In the genomic region with DNA sequence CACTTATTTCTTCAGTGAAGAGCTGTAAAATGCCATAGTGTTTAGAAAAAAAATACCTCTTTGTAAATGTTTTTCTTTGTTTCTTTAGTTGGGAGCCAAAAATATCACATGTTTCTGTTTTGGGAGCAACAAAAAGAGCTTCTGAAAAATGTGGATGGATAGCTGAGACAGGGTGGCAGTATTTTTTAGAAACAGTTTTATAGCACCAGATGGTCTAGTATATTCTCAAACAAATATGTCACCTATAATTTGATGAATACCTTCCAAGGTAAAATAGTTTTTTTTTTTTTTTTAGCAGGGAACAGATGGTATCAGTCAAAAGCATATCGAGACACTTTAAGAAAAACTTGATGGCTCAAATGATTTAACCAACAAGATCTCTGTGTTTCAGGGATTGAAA, we compare ENCODE assay signal across 17 mouse cellular contexts.
DNase-seq lines count a peak whose midpoint lies in the region; ATAC-seq and TF ChIP-seq lines count a peak whose summit lies in the region.
"Had no signal": no experiment of that assay in that cellular context is flagged by ENCODE, and none has a peak within 500 bp of the region (broad histone marks: within the 10 kb centered on the region; RNA-seq: fewer than 3 reads in every experiment).

No protein-coding gene starts in this region.

- peak; percentile 69 for ATAC-seq in frontal cortex, adult (ENCODE audit: low TSS enrichment)
- ATAC-seq: forebrain, embryonic 16.5 days had no signal

- peak; percentile 53 for DNase-seq in cerebellum, adult 9-10 months
- no peak for DNase-seq in cerebellum, adult 11 months
- DNase-seq in frontal cortex, postnatal 10 days (ENCODE audit: low spot score in 2 of 2), result no peak
- DNase-seq in brain, adult 2 months (ENCODE audit: low read depth, low spot score), result peak; percentile 57
- peak; percentile 24 for DNase-seq in brain, embryonic 14.5 days (ENCODE audit: low read depth)
- DNase-seq in gastrocnemius, adult 18-20 months (ENCODE audit: low spot score), result no peak
- no peak for DNase-seq in kidney, adult 8-10 months
- DNase-seq: adrenal gland, adult 2 months; adrenal gland, postnatal 10 days; adrenal gland, postnatal 25 days; cerebellum, adult 18-20 months; cerebellum, adult 8-10 months; cerebellum, postnatal 10 days; cerebellum, postnatal 25 days; embryo, embryonic 11 days had no signal

- TF ChIP-seq CTCF in brain, embryonic 14.5 days (IDR thresholded peaks at IDR 0.05; ENCODE audit: borderline replicate concordance, extremely low read depth, insufficient read depth, insufficient read length), result no peak

- TF ChIP-seq POLR2A in brain, embryonic 14.5 days (IDR thresholded peaks at IDR 0.05; ENCODE audit: borderline replicate concordance, extremely low read depth, insufficient read depth, insufficient read length, poor library complexity, severe bottlenecking), result no peak

Comparison
In these comparisons a context has a peak if more than half of its experiments do, and no peak if none do; other contexts are left out.
1. DNase-seq: peak in cerebellum, adult 9-10 months (single experiment), brain, adult 2 months (single experiment) and brain, embryonic 14.5 days (single experiment); none in cerebellum, adult 11 months (single experiment), frontal cortex, postnatal 10 days (0 of 2), gastrocnemius, adult 18-20 months (single experiment) and kidney, adult 8-10 months (0 of 2).